Mouse (Mus musculus): ENCODE measurements around the gene Ugt1a8.

Ugt1a8 gene

GRCm38 (mm10) chr1:88105656-88106055 lies 18.0 kb downstream of the Ugt1a8 start:
- in situ Hi-C loops (cut with MboI; ENCODE audit: unreplicated experiment in 2 of 2) = loop anchor here in 1 of 2 experiments (25.0 kb wide), 2 partner anchors 343 to 643 kb away; partner anchors contain the start of genes Atg16l1 and Snorc

- in situ Hi-C loops (cut with MboI; ENCODE audit: unreplicated experiment in 2 of 2) = loop anchor here in 1 of 2 experiments (25.0 kb wide), 2 partner anchors 347 to 647 kb away; partner anchors contain the start of genes Atg16l1 and Snorc
Measured at GRCm38 (mm10) chr1:88109027-88109557, 21.5 kb downstream of the Ugt1a8 start.

- in situ Hi-C loops (cut with MboI; ENCODE audit: unreplicated experiment in 2 of 2) = loop anchor here in 1 of 2 experiments (25.0 kb wide), 2 partner anchors 347 to 647 kb away; partner anchors contain the start of genes Atg16l1 and Snorc
Measured at GRCm38 (mm10) chr1:88109604-88110003, 22.0 kb downstream of the Ugt1a8 start.

- in situ Hi-C loops (cut with MboI; ENCODE audit: unreplicated experiment in 2 of 2) = loop anchor here in 1 of 2 experiments (25.0 kb wide), 2 partner anchors 350 to 650 kb away; partner anchors contain the start of genes Atg16l1 and Snorc
Measured at GRCm38 (mm10) chr1:88112769-88113168, 25.2 kb downstream of the Ugt1a8 start.

DNA sequence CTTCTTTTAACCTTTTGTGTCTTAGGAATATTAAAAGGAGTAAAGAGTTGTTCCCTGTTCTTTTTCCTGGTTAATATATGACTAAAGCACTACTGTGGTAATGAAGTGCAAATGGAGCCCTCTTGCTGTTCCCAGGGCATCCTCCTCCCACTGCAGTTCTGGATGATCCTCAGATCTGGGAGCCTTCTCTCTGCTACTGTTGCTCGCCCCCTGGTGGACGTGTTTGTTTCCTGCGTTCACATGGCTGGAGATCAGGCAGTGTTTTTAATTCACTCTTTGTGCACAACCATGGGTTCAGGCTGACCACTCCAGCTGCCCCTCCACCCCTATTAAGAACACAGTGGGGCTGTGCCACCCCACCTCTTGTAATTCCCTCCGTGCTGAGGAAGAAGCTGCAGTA lies 32.9 kb downstream of the Ugt1a8 start:
- in situ Hi-C loops (cut with MboI; ENCODE audit: unreplicated experiment in 2 of 2) = loop anchor here in 1 of 2 experiments (25.0 kb wide), 2 partner anchors 358 to 658 kb away; partner anchors contain the start of genes Atg16l1 and Snorc

DNA sequence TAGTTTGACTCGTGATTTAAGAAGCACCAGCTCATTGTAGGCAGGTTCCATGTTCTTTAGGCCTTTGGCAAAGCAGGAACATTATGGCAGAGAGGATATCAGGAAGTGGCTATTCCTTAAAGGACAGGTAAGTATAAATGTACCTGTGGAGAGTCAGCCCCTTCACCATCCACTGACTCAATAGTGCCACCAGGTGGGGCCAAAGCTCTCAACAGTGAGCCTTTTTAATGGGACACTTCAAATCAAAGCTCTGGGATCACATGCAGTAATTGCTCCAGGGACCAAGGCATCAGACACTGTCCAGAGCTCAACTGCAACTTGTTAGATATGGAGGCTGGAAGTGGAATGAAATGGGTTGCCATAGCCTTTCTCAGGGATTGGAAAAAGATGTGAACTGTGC lies 33.9 kb downstream of the Ugt1a8 start:
- in situ Hi-C loops (cut with MboI; ENCODE audit: unreplicated experiment in 2 of 2) = loop anchor here in 1 of 2 experiments (25.0 kb wide), 2 partner anchors 359 to 659 kb away; partner anchors contain the start of genes Atg16l1 and Snorc

DNA sequence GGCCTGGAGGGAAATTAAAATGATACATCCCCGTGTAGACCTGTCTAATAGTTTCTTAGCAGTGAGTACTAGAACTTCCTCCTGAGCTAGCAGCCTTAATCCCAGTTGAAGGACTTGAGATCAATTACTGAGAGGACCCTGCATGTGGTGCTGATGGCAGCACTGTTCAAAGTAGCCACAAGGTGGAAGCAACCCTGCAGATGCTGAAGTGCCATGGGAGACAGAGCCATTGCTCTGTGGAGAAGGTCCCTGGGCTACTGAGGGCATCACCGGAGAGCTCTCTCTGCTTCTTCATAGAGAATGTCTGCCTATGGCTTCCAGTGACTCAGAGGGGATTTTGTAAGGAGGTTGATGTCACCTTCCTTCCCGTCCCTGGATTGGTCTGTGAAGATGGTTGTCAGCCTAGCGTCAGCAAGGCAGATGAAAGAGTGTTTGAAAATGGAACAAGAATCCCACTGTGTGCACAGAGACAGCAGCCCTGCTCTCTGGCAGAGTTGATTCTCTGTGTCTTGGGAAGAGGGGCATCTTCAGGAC lies 38.3 kb downstream of the Ugt1a8 start:
- in situ Hi-C loops (cut with MboI; ENCODE audit: unreplicated experiment in 2 of 2) = loop anchor here in 1 of 2 experiments (25.0 kb wide), 2 partner anchors 364 to 689 kb away; partner anchors contain the start of gene Atg16l1

- in situ Hi-C loops (cut with MboI; ENCODE audit: unreplicated experiment in 2 of 2) = loop anchor here in 1 of 2 experiments (25.0 kb wide), 2 partner anchors 367 to 692 kb away; partner anchors contain the start of gene Atg16l1
Measured at GRCm38 (mm10) chr1:88129091-88129490, 41.5 kb downstream of the Ugt1a8 start.

DNA sequence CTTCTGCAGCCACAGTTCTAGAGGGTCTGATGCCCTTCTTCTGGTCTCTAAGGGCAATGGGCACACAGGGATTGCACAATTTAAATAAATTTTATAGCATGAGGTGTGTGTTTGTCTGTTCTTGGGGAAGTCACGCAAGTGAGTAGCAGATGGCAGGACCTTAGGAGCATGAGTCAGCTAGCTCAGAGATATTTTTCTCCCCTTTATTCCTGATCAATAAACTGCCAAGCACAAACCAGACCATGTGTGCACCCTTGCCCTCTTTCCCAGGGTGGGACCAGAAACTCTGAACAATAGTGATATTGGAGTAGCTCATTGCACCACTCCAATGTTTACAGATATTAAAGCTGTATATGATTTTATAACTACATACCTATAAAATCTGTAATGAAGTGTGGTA lies 42.6 kb downstream of the Ugt1a8 start:
- in situ Hi-C loops (cut with MboI; ENCODE audit: unreplicated experiment in 2 of 2) = loop anchor here in 1 of 2 experiments (25.0 kb wide), 2 partner anchors 368 to 693 kb away; partner anchors contain the start of gene Atg16l1

- in situ Hi-C loops (cut with MboI; ENCODE audit: unreplicated experiment in 2 of 2) = loop anchor here in 1 of 2 experiments (25.0 kb wide), 2 partner anchors 372 to 697 kb away; partner anchors contain the start of gene Atg16l1
Measured at GRCm38 (mm10) chr1:88133908-88134456, 46.4 kb downstream of the Ugt1a8 start.

DNA sequence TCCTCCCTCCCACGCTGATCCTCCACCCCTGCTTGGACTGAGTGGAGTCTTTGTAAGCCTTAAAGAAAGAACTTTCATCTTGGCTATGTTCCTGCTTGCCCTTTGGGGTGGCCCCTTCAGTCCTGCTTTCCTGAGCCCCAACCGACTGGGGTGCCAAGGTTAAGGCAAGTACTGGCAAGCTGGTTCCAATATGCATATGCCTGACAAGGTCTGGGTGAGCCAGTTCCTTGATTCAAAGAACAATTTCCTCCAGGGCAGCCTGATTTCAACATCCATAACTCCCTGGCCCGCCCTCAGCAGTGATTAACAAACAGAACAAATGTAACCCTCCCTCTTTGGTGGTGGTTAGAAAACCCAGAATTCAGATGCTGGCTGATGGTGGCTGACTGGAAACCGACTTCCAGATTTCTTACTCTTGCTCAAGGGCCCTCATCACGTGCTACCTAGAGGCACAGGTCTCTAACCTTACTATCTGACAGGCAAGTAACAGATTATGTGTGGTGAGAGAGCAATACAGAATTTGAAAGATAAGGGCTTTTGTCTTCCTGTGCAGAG lies 46.9 kb downstream of the Ugt1a8 start, which contains the start of gene Ugt1a6a:
TSS of gene Ugt1a6a (plus strand) at position 353 of the 555 bp plus-strand sequence.
- in situ Hi-C loops (cut with MboI; ENCODE audit: unreplicated experiment in 2 of 2) = loop anchor here in 1 of 2 experiments (25.0 kb wide), 2 partner anchors 372 to 697 kb away; partner anchors contain the start of gene Atg16l1

- in situ Hi-C loops (cut with MboI; ENCODE audit: unreplicated experiment in 2 of 2) = loop anchor here in 1 of 2 experiments (25.0 kb wide), 2 partner anchors 373 to 698 kb away; partner anchors contain the start of gene Atg16l1
Measured at GRCm38 (mm10) chr1:88135229-88135904, 47.8 kb downstream of the Ugt1a8 start.

DNA sequence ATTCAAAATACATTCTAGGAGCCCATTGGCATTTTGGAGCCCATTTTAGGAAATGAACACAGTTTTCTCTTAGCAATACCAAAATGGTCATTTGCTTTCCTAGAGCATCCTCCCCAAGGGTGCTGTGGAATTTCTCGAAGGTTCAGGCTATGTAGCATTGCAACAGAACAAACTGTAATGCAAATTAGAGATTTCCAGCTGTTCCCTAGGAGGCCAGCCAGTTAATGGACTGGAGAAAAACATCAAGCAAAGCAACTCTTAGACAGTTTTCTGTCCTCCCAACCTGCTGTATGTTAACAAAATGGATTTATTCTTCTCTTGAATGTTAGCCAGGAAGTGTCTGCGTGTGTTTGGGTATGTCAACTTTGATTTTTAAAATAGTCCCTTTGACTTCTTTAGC lies 49.0 kb downstream of the Ugt1a8 start:
- in situ Hi-C loops (cut with MboI; ENCODE audit: unreplicated experiment in 2 of 2) = loop anchor here in 1 of 2 experiments (25.0 kb wide), 2 partner anchors 374 to 699 kb away; partner anchors contain the start of gene Atg16l1

GRCm38 (mm10) chr1:88137264-88137663 lies 49.7 kb downstream of the Ugt1a8 start:
- in situ Hi-C loops (cut with MboI; ENCODE audit: unreplicated experiment in 2 of 2) = loop anchor here in 1 of 2 experiments (25.0 kb wide), 2 partner anchors 375 to 700 kb away; partner anchors contain the start of gene Atg16l1

GRCm38 (mm10) chr1:88138145-88138544 lies 50.5 kb downstream of the Ugt1a8 start:
- in situ Hi-C loops (cut with MboI; ENCODE audit: unreplicated experiment in 2 of 2) = loop anchor here in 1 of 2 experiments (25.0 kb wide), 2 partner anchors 376 to 701 kb away; partner anchors contain the start of gene Atg16l1

DNA sequence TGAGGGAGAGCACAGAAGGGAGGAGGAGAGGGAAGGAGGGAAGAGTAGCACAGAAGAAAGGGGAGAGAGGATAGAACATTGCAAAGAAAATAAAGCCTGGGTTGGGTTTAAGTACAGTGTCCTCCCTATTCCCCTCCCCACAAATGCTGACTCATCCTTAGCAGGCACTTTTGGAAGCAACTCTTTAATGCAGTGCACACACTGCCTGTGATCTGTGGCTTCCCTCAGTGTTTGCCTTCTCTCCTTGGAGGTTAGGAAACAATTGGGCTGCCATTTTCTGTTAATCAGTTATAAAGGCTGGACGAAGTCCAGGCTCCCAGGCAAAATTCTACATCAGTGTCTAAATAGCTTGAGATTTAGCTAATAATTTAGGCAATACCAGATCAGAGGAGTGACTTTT lies 52.9 kb downstream of the Ugt1a8 start:
- in situ Hi-C loops (cut with MboI; ENCODE audit: unreplicated experiment in 2 of 2) = loop anchor here in 1 of 2 experiments (10.0 to 25.0 kb wide), 3 partner anchors 144 to 703 kb away; partner anchors contain the start of gene Atg16l1

- in situ Hi-C loops (cut with MboI; ENCODE audit: unreplicated experiment in 2 of 2) = loop anchor here in 1 of 2 experiments (10.0 to 25.0 kb wide), 3 partner anchors 141 to 707 kb away; partner anchors contain the start of gene Atg16l1
Measured at GRCm38 (mm10) chr1:88143966-88144675, 56.5 kb downstream of the Ugt1a8 start.

DNA sequence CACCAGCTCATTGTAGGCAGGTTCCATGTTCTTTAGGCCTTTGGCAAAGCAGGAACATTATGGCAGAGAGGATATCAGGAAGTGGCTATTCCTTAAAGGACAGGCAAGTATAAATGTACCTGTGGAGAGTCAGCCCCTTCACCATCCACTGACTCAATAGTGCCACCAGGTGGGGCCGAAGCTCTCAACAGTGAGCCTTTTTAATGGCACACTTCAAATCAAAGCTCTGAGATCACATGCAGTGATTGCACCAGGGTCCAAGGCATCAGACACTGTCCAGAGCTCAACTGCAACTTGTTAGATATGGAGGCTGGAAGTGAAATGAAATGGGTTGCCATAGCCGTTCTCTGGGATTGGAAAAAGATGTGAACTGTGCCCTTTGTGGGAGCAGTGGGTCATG lies 57.7 kb downstream of the Ugt1a8 start:
- in situ Hi-C loops (cut with MboI; ENCODE audit: unreplicated experiment in 2 of 2) = loop anchor here in 1 of 2 experiments (10.0 to 25.0 kb wide), 3 partner anchors 140 to 708 kb away; partner anchors contain the start of gene Atg16l1

GRCm38 (mm10) chr1:88150133-88150532 lies 62.5 kb downstream of the Ugt1a8 start:
- in situ Hi-C loops (cut with MboI; ENCODE audit: unreplicated experiment in 2 of 2) = loop anchor here in 1 of 2 experiments (5.0 kb wide), 1 partner anchor 132 kb away; no protein-coding TSS in a partner anchor
